Mouse (Mus musculus) midbrain, embryonic 12.5 days (tissue): ENCODE data around the gene Hist1h2bh. TPM values are rescaled to one million over a fixed set of nuclear protein-coding genes. Genes with fewer than 3 reads are reported as not detected.
"Not testable (repeated sequence)": the region's sequence is repeated elsewhere in the genome, so short reads cannot be mapped to it uniquely, and the experiment has no call there.

Experiments used
- ATAC-seq: fragments of 200-750 bp; cut with Nextera tagmentation; 2 replicates; pipeline ENCODE4 v1.8.0; 2017; ENCODE audit warnings: low read depth, moderate TSS enrichment, moderate library complexity; ENCODE audit not compliant: low FRiP score
- H3K27ac ChIP-seq: fragments of 300-500 bp; sonication (generic); replicated peaks from 2 replicates; pipeline ENCODE4 v1.5.1; 2016; ENCODE audit warnings: mild to moderate bottlenecking
- H3K27me3 ChIP-seq: fragments of 300-500 bp; sonication (generic); 2 replicates; pipeline ENCODE4 v1.6.1; 2016; ENCODE audit warnings: mild to moderate bottlenecking
- H3K36me3 ChIP-seq: fragments of 300-500 bp; sonication (generic); 2 replicates; pipeline ENCODE4 v1.6.1; 2016
- H3K4me1 ChIP-seq: fragments of 300-500 bp; sonication (generic); 2 replicates; pipeline ENCODE4 v1.6.1; 2016
- H3K4me2 ChIP-seq: fragments of 300-500 bp; sonication (generic); replicated peaks from 2 replicates; pipeline ENCODE4 v1.6.1; 2016; ENCODE audit warnings: mild to moderate bottlenecking, moderate library complexity
- H3K4me3 ChIP-seq: fragments of 300-500 bp; sonication (generic); 2 replicates; pipeline ENCODE4 v1.5.1; 2016; ENCODE audit warnings: mild to moderate bottlenecking
- H3K9ac ChIP-seq: fragments of 300-500 bp; sonication (generic); replicated peaks from 2 replicates; pipeline ENCODE4 v1.6.1; 2016; ENCODE audit warnings: mild to moderate bottlenecking, moderate library complexity
- H3K9me3 ChIP-seq: fragments of 300-500 bp; sonication (generic); 2 replicates; pipeline ENCODE4 v1.6.1; 2016; ENCODE audit warnings: mild to moderate bottlenecking
- WGBS: fragments of 180-500 bp; shearing (Covaris S2); methylation state at CpG from one replicate; pipeline ENCODE4 v1.1.7; 2016; 5-methylcytosine and 5-hydroxymethylcytosine counted together
- polyA plus RNA-seq: library from polyadenylated mRNA; unstranded; fragments of >200 nt; fragmentation: Nextera tagmentation; extraction: Ambion mirVana; gene quantifications from 2 replicates; pipeline ENCODE4 v1.2.1, GENCODE M21; 2016

Gene Hist1h2bh
- polyA plus RNA-seq, 1 experiment from 2014 or later = 0.64 TPM

GRCm38 (mm10) chr13:23572218-23573033 lies 29.2 kb upstream of the Hist1h2bh start:
- H3K9me3 ChIP-seq = no peaks in the 10 kb centered on the region
- H3K4me1 ChIP-seq = peaks cover 32% of the 10 kb centered on the region
- no peaks in the 10 kb centered on the region for H3K36me3 ChIP-seq
- ATAC-seq = no peak
- H3K27me3 ChIP-seq = no peaks in the 10 kb centered on the region
- WGBS = 35% methylated on average over 2 of the region's 2 CpGs
- peak overlapping the region; percentile 72 for H3K9ac ChIP-seq
- H3K4me3 ChIP-seq = peak overlapping the region; percentile 45
- H3K4me2 ChIP-seq = peak overlapping the region; percentile 68
- H3K27ac ChIP-seq = peak overlapping the region; percentile 96

DNA sequence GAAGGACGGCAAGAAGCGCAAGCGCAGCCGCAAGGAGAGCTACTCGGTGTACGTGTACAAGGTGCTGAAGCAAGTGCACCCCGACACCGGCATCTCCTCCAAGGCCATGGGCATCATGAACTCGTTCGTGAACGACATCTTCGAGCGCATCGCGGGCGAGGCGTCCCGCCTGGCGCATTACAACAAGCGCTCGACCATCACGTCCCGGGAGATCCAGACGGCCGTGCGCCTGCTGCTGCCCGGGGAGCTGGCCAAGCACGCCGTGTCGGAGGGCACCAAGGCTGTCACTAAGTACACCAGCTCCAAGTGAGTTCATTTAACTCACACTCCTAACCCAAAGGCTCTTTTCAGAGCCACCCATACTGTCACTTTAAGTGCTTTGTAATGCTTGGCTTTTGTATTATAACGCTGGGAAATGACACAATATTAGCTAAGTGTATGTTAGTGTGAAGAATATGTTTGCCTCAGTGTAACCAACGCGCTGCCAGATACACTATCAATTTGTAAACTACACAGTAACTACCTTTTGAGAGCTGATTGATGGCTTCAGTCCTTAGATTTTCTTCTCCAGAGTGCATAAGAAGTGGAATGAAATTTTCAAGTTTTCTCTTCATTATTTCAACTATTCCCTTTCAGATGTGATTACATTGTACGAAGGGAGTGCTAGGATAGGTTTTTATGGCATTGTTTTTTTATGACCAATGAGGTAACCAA lies 28.5 kb upstream of the Hist1h2bh start:
- H3K36me3 ChIP-seq, ATAC-seq, H3K9me3 ChIP-seq, H3K27me3 ChIP-seq: not testable (repeated sequence)
- H3K4me2 ChIP-seq = peak overlapping the region; percentile 68
- WGBS = under 1% methylated on average over 17 of the region's 34 CpGs
- peak overlapping the region; percentile 96 for H3K27ac ChIP-seq
- H3K4me3 ChIP-seq = peak overlapping the region; percentile 45
- peak overlapping the region; percentile 72 for H3K9ac ChIP-seq
- H3K4me1 ChIP-seq = peaks cover 26% of the 10 kb centered on the region

- peak; percentile 91 for ATAC-seq
- H3K27me3 ChIP-seq = no peaks in the 10 kb centered on the region
- H3K4me3 ChIP-seq = peak within 1 kb of the TSS; percentile 45
- H3K4me1 ChIP-seq = peaks cover 20% of the 10 kb centered on the region
- no peaks in the 10 kb centered on the region for H3K36me3 ChIP-seq
- no peaks in the 10 kb centered on the region for H3K9me3 ChIP-seq
- 0% methylated on average over 18 of the region's 18 CpGs for WGBS
- H3K9ac ChIP-seq = peak within 1 kb of the TSS; percentile 72
- H3K4me2 ChIP-seq = peak within 1 kb of the TSS; percentile 68
- H3K27ac ChIP-seq = peak within 1 kb of the TSS; percentile 96
These were observed 27.9 kb upstream of the Hist1h2bh start, which contains the start of the genes Hist1h2ae and Hist1h2bg for GRCm38 (mm10) chr13:23571022-23571503. Hist1h2ae (minus strand) TSS chr13:23571220. Hist1h2bg (plus strand) TSS chr13:23571396.

GRCm38 (mm10) chr13:23570261-23571021 lies 27.2 kb upstream of the Hist1h2bh start:
- H3K36me3 ChIP-seq, ATAC-seq, H3K27me3 ChIP-seq, H3K9me3 ChIP-seq: not testable (repeated sequence)
- Histone ChIP-seq H3K4me1 (peaks cover 19% of the 10 kb centered on the region), H3K27ac (peak overlapping the region; percentile 96), H3K4me2 (peak overlapping the region; percentile 68), H3K4me3 (peak overlapping the region; percentile 42), H3K9ac (peak overlapping the region; percentile 50)
- 2% methylated on average over 21 of the region's 41 CpGs for WGBS

- H3K9ac ChIP-seq = no peak overlapping the region
- H3K4me2 ChIP-seq = no peak overlapping the region
- H3K4me1 ChIP-seq = 0 out of 2 replicates have a peak, but pooled peaks cover 2% of the 10 kb centered on the region
- H3K4me3 ChIP-seq = no peak overlapping the region
- H3K27ac ChIP-seq = peak overlapping the region; percentile 98; the same call in 1 of the 2 replicates
- no peak for ATAC-seq
- H3K27me3 ChIP-seq = no peaks in the 10 kb centered on the region
- H3K36me3 ChIP-seq = no peaks in the 10 kb centered on the region
- H3K9me3 ChIP-seq = no peaks in the 10 kb centered on the region
- 96% methylated on average over 2 of the region's 2 CpGs for WGBS
These were observed 21.3 kb upstream of the Hist1h2bh start for GRCm38 (mm10) chr13:23564482-23564881.

GRCm38 (mm10) chr13:23562699-23563462 lies 19.7 kb upstream of the Hist1h2bh start:
- Histone ChIP-seq H3K9me3 (no peaks in the 10 kb centered on the region), H3K36me3 (no peaks in the 10 kb centered on the region), H3K4me1 (0 out of 2 replicates have a peak, but pooled peaks cover 2% of the 10 kb centered on the region), H3K4me3 (peak overlapping the region; percentile 46), H3K9ac (peak overlapping the region; percentile 56), H3K27ac (peak overlapping the region; percentile 98), H3K27me3 (no peaks in the 10 kb centered on the region), H3K4me2 (peak overlapping the region; percentile 78)
- WGBS = 2% methylated on average over 18 of the region's 18 CpGs
- peak; percentile 46; the same call in 1 of the 2 replicates for ATAC-seq

DNA sequence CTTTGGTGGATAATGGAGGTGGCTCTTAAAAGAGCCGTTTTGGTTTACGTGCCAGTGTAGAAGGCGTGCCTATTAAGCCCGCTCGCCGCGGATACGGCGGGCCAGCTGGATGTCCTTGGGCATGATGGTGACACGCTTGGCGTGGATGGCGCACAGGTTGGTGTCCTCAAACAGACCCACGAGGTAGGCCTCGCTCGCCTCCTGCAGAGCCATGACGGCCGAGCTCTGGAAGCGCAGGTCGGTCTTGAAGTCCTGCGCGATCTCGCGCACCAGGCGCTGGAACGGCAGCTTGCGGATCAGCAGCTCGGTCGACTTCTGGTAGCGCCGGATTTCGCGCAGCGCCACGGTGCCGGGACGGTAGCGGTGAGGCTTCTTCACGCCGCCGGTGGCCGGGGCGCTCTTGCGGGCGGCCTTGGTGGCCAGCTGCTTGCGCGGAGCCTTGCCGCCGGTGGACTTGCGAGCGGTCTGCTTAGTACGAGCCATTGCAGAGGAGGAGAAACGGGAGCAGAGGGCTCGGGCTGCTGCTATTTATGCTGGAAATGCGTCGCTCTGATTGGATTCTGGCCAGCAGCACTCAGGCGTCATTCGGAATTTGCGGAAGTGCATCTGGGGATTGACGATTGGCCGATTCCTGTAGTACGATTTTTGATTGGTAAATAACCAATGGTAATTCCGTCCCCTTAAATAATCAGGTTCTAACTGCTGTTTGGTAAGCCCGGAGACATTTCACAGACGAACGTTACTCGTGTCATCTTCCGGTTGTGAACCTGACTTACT lies 18.9 kb upstream of the Hist1h2bh start, which contains the start of gene Hist1h3e:
Hist1h3e (minus strand) TSS at position 487 of the 777 bp plus-strand sequence.
- peak within 1 kb of the TSS; percentile 46 for H3K4me3 ChIP-seq
- H3K27ac ChIP-seq = peak within 1 kb of the TSS; percentile 98
- not testable (repeated sequence) for H3K9me3 ChIP-seq, H3K4me1 ChIP-seq, H3K36me3 ChIP-seq, H3K27me3 ChIP-seq
- WGBS = under 1% methylated on average over 59 of the region's 67 CpGs
- ATAC-seq = peak; percentile 98
- H3K9ac ChIP-seq = peak within 1 kb of the TSS; percentile 56
- peak within 1 kb of the TSS; percentile 78 for H3K4me2 ChIP-seq

DNA sequence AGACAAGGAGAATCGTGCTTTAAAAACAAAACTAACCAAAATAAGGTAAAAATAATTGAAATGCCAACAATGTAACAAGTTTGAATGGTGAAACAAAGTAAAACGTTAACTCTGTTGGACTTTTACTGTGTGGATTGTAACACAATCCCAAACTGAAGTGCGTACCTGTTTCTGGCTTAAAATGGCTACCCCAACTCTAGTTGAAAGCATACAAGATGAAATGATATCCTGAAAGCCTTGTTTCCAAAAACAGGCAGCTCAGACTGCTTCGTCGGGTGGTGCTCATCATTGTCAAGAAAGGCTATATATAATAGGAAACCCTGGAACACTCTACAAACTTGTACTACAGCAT lies 18.3 kb upstream of the Hist1h2bh start:
- peak overlapping the region; percentile 98 for H3K27ac ChIP-seq
- H3K9ac ChIP-seq = peak overlapping the region; percentile 49; the same call in 1 of the 2 replicates
- ATAC-seq, H3K27me3 ChIP-seq, H3K36me3 ChIP-seq, H3K4me1 ChIP-seq, H3K9me3 ChIP-seq: not testable (repeated sequence)
- H3K4me2 ChIP-seq = peak overlapping the region; percentile 78
- peak overlapping the region; percentile 46 for H3K4me3 ChIP-seq
- 0% methylated on average over 2 of the region's 5 CpGs for WGBS

DNA sequence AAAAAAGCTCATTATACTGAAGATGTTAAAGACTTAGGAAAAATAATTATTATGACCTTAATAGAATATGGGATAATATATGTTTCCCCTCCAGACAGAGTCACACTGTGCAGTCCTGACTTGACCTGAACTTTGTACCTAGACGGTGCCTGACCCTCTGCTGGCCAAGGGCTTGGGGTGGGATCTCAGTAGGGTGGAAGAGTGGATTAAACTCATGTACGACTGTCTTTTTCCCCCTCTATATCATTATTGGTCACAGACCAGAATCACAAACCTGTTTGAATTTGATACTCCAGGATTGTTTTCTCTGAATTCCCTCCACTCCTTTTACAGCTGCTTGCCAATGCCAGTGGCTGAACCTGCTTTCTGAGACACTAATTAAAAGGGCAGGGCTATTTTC lies 17.5 kb upstream of the Hist1h2bh start:
- H3K4me2 ChIP-seq = peak overlapping the region; percentile 26
- 12% methylated on average over 2 of the region's 2 CpGs for WGBS
- H3K27ac ChIP-seq = peak overlapping the region; percentile 65

GRCm38 (mm10) chr13:23556906-23557305 lies 13.7 kb upstream of the Hist1h2bh start:
- H3K27ac ChIP-seq = peak overlapping the region; percentile 97; the same call in 1 of the 2 replicates
- H3K4me1 ChIP-seq = peaks cover 20% of the 10 kb centered on the region
- no peak overlapping the region for H3K4me3 ChIP-seq
- H3K36me3 ChIP-seq = no peaks in the 10 kb centered on the region
- no peaks in the 10 kb centered on the region for H3K27me3 ChIP-seq
- peak overlapping the region; percentile 98; the same call in 1 of the 2 replicates for H3K4me2 ChIP-seq
- H3K9ac ChIP-seq = no peak overlapping the region
- no peaks in the 10 kb centered on the region for H3K9me3 ChIP-seq
- no peak for ATAC-seq
- 68% methylated on average over 3 of the region's 3 CpGs for WGBS

More for the DNA sequence above, 17.5 kb upstream of the Hist1h2bh start:
- not testable (repeated sequence) for ATAC-seq, H3K36me3 ChIP-seq, H3K9ac ChIP-seq, H3K9me3 ChIP-seq, H3K4me3 ChIP-seq, H3K4me1 ChIP-seq, H3K27me3 ChIP-seq
